Mouse (Mus musculus) midbrain, embryonic 11.5 days (tissue): ENCODE measurements at regions not wholly inside any gene's neighbourhood (a gene's known extent, or its start where the extent isn't known, plus 50 kb on each side); places are given as distances from the start of the nearest gene placed in this dataset.

Experiments used
- ATAC-seq: fragments of 200-750 bp; cut with Nextera tagmentation; 2 replicates; pipeline ENCODE4 v1.8.0; 2017; ENCODE audit warnings: moderate TSS enrichment, moderate library complexity; ENCODE audit not compliant: low FRiP score
- DNase-seq: peaks from one replicate; pipeline ENCODE4 v3.0.0; 2015; ENCODE audit warnings: low spot score; ENCODE audit errors: missing footprints
- H3K27ac ChIP-seq: fragments of 300-500 bp; sonication (generic); 2 replicates; pipeline ENCODE4 v1.5.1; 2014; ENCODE audit warnings: low read depth, low read length
- H3K27me3 ChIP-seq: fragments of 300-500 bp; sonication (generic); 2 replicates; pipeline ENCODE4 v1.6.1; 2014; ENCODE audit warnings: mild to moderate bottlenecking, low read length, moderate library complexity, mixed read lengths; ENCODE audit not compliant: control insufficient read depth, insufficient read depth
- H3K36me3 ChIP-seq: fragments of 300-500 bp; sonication (generic); 2 replicates; pipeline ENCODE4 v1.6.1; 2014; ENCODE audit warnings: mild to moderate bottlenecking, low read length, moderate library complexity, mixed read lengths; ENCODE audit not compliant: control insufficient read depth, insufficient read depth
- H3K4me1 ChIP-seq: fragments of 300-500 bp; sonication (generic); 2 replicates; pipeline ENCODE4 v1.6.1; 2014; ENCODE audit warnings: low read length; ENCODE audit not compliant: control insufficient read depth, insufficient read depth
- H3K4me2 ChIP-seq: fragments of 300-500 bp; sonication (generic); 2 replicates; pipeline ENCODE4 v1.6.1; 2014; ENCODE audit warnings: mild to moderate bottlenecking, moderate library complexity
- H3K4me3 ChIP-seq: fragments of 300-500 bp; sonication (generic); 2 replicates; pipeline ENCODE4 v1.5.1; 2014; ENCODE audit warnings: low read depth, low read length
- H3K9ac ChIP-seq: fragments of 300-500 bp; sonication (generic); 2 replicates; pipeline ENCODE4 v1.6.1; 2014; ENCODE audit warnings: low read length
- H3K9me3 ChIP-seq: fragments of 300-500 bp; sonication (generic); 2 replicates; pipeline ENCODE4 v1.6.1; 2016; ENCODE audit warnings: low read length; ENCODE audit not compliant: control insufficient read depth
- WGBS: fragments of 180-500 bp; shearing (Covaris S2); extraction: QIAGEN DNeasy Blood & Tissue Kit; methylation state at CpG from one replicate; pipeline ENCODE4 v1.1.7; 2014; 5-methylcytosine and 5-hydroxymethylcytosine counted together

GRCm38 (mm10) chr6:98651827-98652226 is 309.3 kb upstream of the Gm765 start:
- H3K36me3 ChIP-seq, result no peaks in the 10 kb centered on the region
- DNase-seq (no peak), ATAC-seq (no peak)
- 89% methylated on average over 3 of the region's 3 CpGs for WGBS
- H3K27ac ChIP-seq, result no peak overlapping the region
- no peaks in the 10 kb centered on the region for H3K4me1 ChIP-seq
- H3K9me3 ChIP-seq, result no peaks in the 10 kb centered on the region
- no peaks in the 10 kb centered on the region for H3K27me3 ChIP-seq
- no peak overlapping the region for H3K4me3 ChIP-seq
- no peak overlapping the region for H3K4me2 ChIP-seq
- no peak overlapping the region for H3K9ac ChIP-seq

- ATAC-seq (no peak), DNase-seq (no peak)
- Histone ChIP-seq H3K27ac (no peak overlapping the region), H3K36me3 (no peaks in the 10 kb centered on the region), H3K4me1 (no peaks in the 10 kb centered on the region), H3K27me3 (no peaks in the 10 kb centered on the region), H3K9ac (no peak overlapping the region), H3K4me2 (no peak overlapping the region), H3K4me3 (no peak overlapping the region), H3K9me3 (no peaks in the 10 kb centered on the region)
These were observed 308.8 kb upstream of the Gm765 start for GRCm38 (mm10) chr6:98651315-98651714.

GRCm38 (mm10) chr6:98640316-98640715 is 297.8 kb upstream of the Gm765 start:
- 91% methylated on average over 5 of the region's 5 CpGs for WGBS
- Histone ChIP-seq H3K4me3 (no peak overlapping the region), H3K27ac (no peak overlapping the region), H3K4me1 (no peaks in the 10 kb centered on the region), H3K27me3 (no peaks in the 10 kb centered on the region), H3K4me2 (no peak overlapping the region), H3K9me3 (no peaks in the 10 kb centered on the region), H3K9ac (no peak overlapping the region), H3K36me3 (no peaks in the 10 kb centered on the region)
- DNase-seq (no peak), ATAC-seq (no peak)

- H3K4me2 ChIP-seq, result no peak overlapping the region
- no peaks in the 10 kb centered on the region for H3K36me3 ChIP-seq
- ATAC-seq (no peak), DNase-seq (no peak)
- H3K9me3 ChIP-seq, result no peaks in the 10 kb centered on the region
- H3K4me1 ChIP-seq, result no peaks in the 10 kb centered on the region
- H3K4me3 ChIP-seq, result no peak overlapping the region
- no peaks in the 10 kb centered on the region for H3K27me3 ChIP-seq
- 92% methylated on average over 6 of the region's 6 CpGs for WGBS
- H3K27ac ChIP-seq, result no peak overlapping the region
- no peak overlapping the region for H3K9ac ChIP-seq
These were observed 293.3 kb upstream of the Gm765 start for GRCm38 (mm10) chr6:98635816-98636215.

GRCm38 (mm10) chr6:98632278-98633063 is 289.9 kb upstream of the Gm765 start:
- DNase-seq, result no peak
- H3K4me1 ChIP-seq, result no peaks in the 10 kb centered on the region
- no peak overlapping the region for H3K27ac ChIP-seq
- H3K36me3 ChIP-seq, result no peaks in the 10 kb centered on the region
- no peaks in the 10 kb centered on the region for H3K27me3 ChIP-seq
- H3K4me3 ChIP-seq, result no peak overlapping the region
- no peak overlapping the region for H3K4me2 ChIP-seq
- WGBS, result 66% methylated on average over 17 of the region's 18 CpGs
- no peak for ATAC-seq
- no peak overlapping the region for H3K9ac ChIP-seq
- no peaks in the 10 kb centered on the region for H3K9me3 ChIP-seq

- WGBS, result 74% methylated on average over 8 of the region's 8 CpGs
- H3K36me3 ChIP-seq, result no peaks in the 10 kb centered on the region
- no peak overlapping the region for H3K9ac ChIP-seq
- no peaks in the 10 kb centered on the region for H3K27me3 ChIP-seq
- no peaks in the 10 kb centered on the region for H3K9me3 ChIP-seq
- no peak overlapping the region for H3K4me2 ChIP-seq
- DNase-seq (no peak), ATAC-seq (no peak)
- H3K4me3 ChIP-seq, result no peak overlapping the region
- no peak overlapping the region for H3K27ac ChIP-seq
- H3K4me1 ChIP-seq, result no peaks in the 10 kb centered on the region
These were observed 288.7 kb upstream of the Gm765 start for GRCm38 (mm10) chr6:98631269-98631668.

GRCm38 (mm10) chr6:98629646-98630045 is 287.1 kb upstream of the Gm765 start:
- no peaks in the 10 kb centered on the region for H3K4me1 ChIP-seq
- DNase-seq (no peak), ATAC-seq (no peak)
- H3K27me3 ChIP-seq, result no peaks in the 10 kb centered on the region
- H3K4me3 ChIP-seq, result no peak overlapping the region
- H3K27ac ChIP-seq, result no peak overlapping the region
- H3K9ac ChIP-seq, result no peak overlapping the region
- no peak overlapping the region for H3K4me2 ChIP-seq
- H3K9me3 ChIP-seq, result no peaks in the 10 kb centered on the region
- WGBS, result 79% methylated on average over 4 of the region's 4 CpGs
- no peaks in the 10 kb centered on the region for H3K36me3 ChIP-seq

- DNase-seq (no peak), ATAC-seq (no peak)
- no peaks in the 10 kb centered on the region for H3K27me3 ChIP-seq
- H3K36me3 ChIP-seq, result no peaks in the 10 kb centered on the region
- 87% methylated on average over 10 of the region's 10 CpGs for WGBS
- H3K4me2 ChIP-seq, result no peak overlapping the region
- H3K9ac ChIP-seq, result no peak overlapping the region
- H3K4me1 ChIP-seq, result no peaks in the 10 kb centered on the region
- no peaks in the 10 kb centered on the region for H3K9me3 ChIP-seq
- H3K27ac ChIP-seq, result no peak overlapping the region
- H3K4me3 ChIP-seq, result no peak overlapping the region
These were observed 283.9 kb upstream of the Gm765 start for GRCm38 (mm10) chr6:98626435-98626834.

GRCm38 (mm10) chr6:98620886-98621285 is 278.3 kb upstream of the Gm765 start:
- DNase-seq (peak; percentile 37), ATAC-seq (no peak)
- 83% methylated on average over 3 of the region's 3 CpGs for WGBS
- no peak overlapping the region for H3K4me3 ChIP-seq
- no peak overlapping the region for H3K27ac ChIP-seq
- no peaks in the 10 kb centered on the region for H3K4me1 ChIP-seq
- no peak overlapping the region for H3K9ac ChIP-seq
- no peak overlapping the region for H3K4me2 ChIP-seq
- no peaks in the 10 kb centered on the region for H3K36me3 ChIP-seq
- no peaks in the 10 kb centered on the region for H3K9me3 ChIP-seq
- H3K27me3 ChIP-seq, result no peaks in the 10 kb centered on the region
